Mouse (Mus musculus) hindbrain, embryonic 16.5 days (tissue): ENCODE measurements around the gene Zranb3. TPM values are rescaled to one million over a fixed set of nuclear protein-coding genes. Genes with fewer than 3 reads are reported as not detected.

Source experiments
- ATAC-seq: fragments of 200-750 bp; cut with Nextera tagmentation; 2 replicates; pipeline ENCODE4 v1.8.0; 2017; ENCODE audit warnings: moderate TSS enrichment, moderate library complexity
- H3K27ac ChIP-seq: fragments of 300-500 bp; sonication (generic); 2 replicates; pipeline ENCODE4 v1.5.1; 2014; ENCODE audit warnings: low read depth, mild to moderate bottlenecking, control low read depth, low read length, moderate library complexity
- H3K27me3 ChIP-seq: fragments of 300-500 bp; sonication (generic); replicated peaks from 2 replicates; pipeline ENCODE4 v1.6.1; 2014; ENCODE audit warnings: low read length; ENCODE audit not compliant: control insufficient read depth, insufficient read depth
- H3K36me3 ChIP-seq: fragments of 300-500 bp; sonication (generic); 2 replicates; pipeline ENCODE4 v1.6.1; 2014; ENCODE audit warnings: mild to moderate bottlenecking, low read length, moderate library complexity, mixed read lengths; ENCODE audit not compliant: control insufficient read depth, insufficient read depth
- H3K4me1 ChIP-seq: fragments of 300-500 bp; sonication (generic); 2 replicates; pipeline ENCODE4 v1.6.1; 2014; ENCODE audit warnings: low read depth, low read length; ENCODE audit not compliant: control insufficient read depth, insufficient read depth
- H3K4me2 ChIP-seq: fragments of 300-500 bp; sonication (generic); 2 replicates; pipeline ENCODE4 v1.6.1; 2014; ENCODE audit warnings: mild to moderate bottlenecking, low read length, control low read depth, moderate library complexity
- H3K4me3 ChIP-seq: fragments of 300-500 bp; sonication (generic); 2 replicates; pipeline ENCODE4 v1.5.1; 2014; ENCODE audit warnings: mild to moderate bottlenecking, low read length, control low read depth, moderate library complexity
- H3K9ac ChIP-seq: fragments of 300-500 bp; sonication (generic); 2 replicates; pipeline ENCODE4 v1.6.1; 2014; ENCODE audit warnings: low read depth, mild to moderate bottlenecking, control low read depth, low read length, moderate library complexity
- H3K9me3 ChIP-seq: fragments of 300-500 bp; sonication (generic); 2 replicates; pipeline ENCODE4 v1.6.1; 2014; ENCODE audit warnings: mild to moderate bottlenecking, low read length, moderate library complexity; ENCODE audit not compliant: control insufficient read depth
- WGBS: fragments of 180-500 bp; shearing (Covaris S2); extraction: QIAGEN DNeasy Blood & Tissue Kit; methylation state at CpG from one replicate; pipeline ENCODE4 v1.1.7; 2014; 5-methylcytosine and 5-hydroxymethylcytosine counted together
- polyA plus RNA-seq: library from polyadenylated mRNA; unstranded; fragments of >200 nt; fragmentation: Nextera tagmentation; extraction: Ambion mirVana; gene quantifications from 2 replicates; pipeline ENCODE4 v1.2.1, GENCODE M21; 2015

Gene Zranb3
- polyA plus RNA-seq, 1 experiment from 2014 or later = 3.3 TPM

DNA sequence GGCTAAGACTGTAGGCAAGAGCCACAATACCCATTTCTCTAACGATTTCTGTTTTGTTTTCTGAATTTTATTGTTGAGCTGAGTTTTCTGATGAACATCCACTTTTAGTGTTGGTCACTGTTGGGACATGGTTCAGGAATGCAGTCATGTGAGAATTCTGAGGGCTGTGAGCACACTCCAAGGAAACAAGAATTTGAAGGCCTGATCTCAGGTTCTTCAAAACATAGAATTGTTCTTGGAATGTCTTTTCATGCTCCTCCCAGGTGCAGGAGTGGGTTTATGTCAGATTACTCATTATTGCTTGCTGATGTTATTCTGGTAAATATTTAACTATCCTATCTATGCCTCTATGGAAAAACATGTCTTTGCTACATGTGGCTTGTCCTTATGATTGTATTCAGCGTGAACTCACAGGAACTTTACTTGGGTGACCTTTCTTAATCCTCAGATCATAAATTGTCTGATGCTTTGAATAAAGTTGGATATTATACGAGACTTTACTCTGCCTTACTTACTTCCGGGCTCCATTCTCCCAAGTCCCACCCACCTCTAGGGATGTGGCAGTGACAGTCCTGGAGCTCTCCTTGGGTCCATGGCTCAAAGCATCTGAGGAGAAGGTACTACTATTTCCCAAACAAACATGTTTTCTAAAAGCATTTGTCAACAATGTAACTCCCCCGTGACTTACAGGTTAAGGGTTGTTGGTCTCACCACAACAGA lies 119.4 kb downstream of the Zranb3 start:
- no peaks in the 10 kb centered on the region for H3K9me3 ChIP-seq
- no peaks in the 10 kb centered on the region for H3K27me3 ChIP-seq
- no peak overlapping the region for H3K4me3 ChIP-seq
- no peak overlapping the region for H3K9ac ChIP-seq
- 89% methylated on average over 5 of the region's 5 CpGs for WGBS
- no peaks in the 10 kb centered on the region for H3K36me3 ChIP-seq
- H3K27ac ChIP-seq = no peak overlapping the region
- H3K4me2 ChIP-seq = no peak overlapping the region
- no peaks in the 10 kb centered on the region for H3K4me1 ChIP-seq
- ATAC-seq = no peak

DNA sequence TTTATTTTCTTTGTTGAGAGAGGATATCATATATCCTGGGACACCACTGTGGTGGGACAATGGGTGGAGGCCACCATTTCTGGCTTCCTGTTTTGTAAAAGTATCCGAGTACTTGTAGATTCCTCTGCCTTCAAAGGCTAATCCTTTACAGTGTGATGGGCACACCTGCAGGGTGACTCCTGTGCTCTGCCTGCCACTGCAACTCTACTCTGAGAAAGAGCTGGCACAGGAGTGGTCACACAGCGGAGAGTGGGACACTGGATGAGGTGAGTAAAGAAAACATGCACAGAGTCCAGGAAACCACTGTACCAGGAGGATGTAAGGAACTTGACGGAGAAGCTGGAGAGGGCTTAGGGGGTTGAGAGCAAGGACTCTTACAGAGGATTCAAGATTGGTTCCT lies 120.6 kb downstream of the Zranb3 start:
- Histone ChIP-seq H3K36me3 (no peaks in the 10 kb centered on the region), H3K27me3 (no peaks in the 10 kb centered on the region), H3K4me1 (no peaks in the 10 kb centered on the region), H3K9ac (no peak overlapping the region), H3K4me2 (no peak overlapping the region), H3K4me3 (no peak overlapping the region), H3K9me3 (no peaks in the 10 kb centered on the region), H3K27ac (no peak overlapping the region)
- WGBS = 91% methylated on average over 3 of the region's 3 CpGs
- ATAC-seq = no peak

DNA sequence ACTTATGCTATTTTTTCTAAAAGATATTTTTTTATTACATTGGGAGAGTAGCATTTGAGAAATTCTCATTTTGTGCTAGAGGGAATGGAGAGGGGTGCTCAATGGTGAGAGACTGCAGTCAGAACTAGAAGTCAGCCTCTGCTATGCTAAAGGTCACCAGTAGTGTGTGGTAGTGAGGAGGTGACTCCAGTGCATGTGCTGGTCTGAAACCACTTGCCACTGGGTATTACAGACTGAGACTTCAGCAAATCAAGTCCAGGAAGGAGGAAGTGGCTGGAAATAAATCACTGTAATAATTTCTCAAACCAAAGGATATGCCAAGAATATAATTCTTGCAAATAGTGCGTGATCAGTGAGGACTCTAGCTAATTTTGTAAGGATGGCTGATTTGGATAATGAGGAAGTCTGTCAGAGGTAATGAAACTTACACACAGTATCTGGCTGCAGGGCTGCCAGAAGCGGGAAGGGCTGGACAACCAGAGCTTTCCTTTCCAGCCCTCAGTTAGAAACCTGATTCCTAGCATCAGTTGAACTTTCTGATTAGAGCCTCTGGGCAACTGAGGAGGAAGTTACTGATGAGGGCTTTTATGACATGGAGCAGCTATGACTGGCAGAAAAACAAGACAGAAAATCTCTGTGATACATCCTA lies 121.8 kb downstream of the Zranb3 start:
- Histone ChIP-seq H3K36me3 (no peaks in the 10 kb centered on the region), H3K9ac (no peak overlapping the region), H3K4me1 (no peaks in the 10 kb centered on the region), H3K4me2 (no peak overlapping the region), H3K27me3 (no peaks in the 10 kb centered on the region), H3K9me3 (no peaks in the 10 kb centered on the region), H3K4me3 (no peak overlapping the region), H3K27ac (no peak overlapping the region)
- peak; percentile 48; the same call in 1 of the 2 replicates for ATAC-seq
- 65% methylated on average over 2 of the region's 2 CpGs for WGBS

DNA sequence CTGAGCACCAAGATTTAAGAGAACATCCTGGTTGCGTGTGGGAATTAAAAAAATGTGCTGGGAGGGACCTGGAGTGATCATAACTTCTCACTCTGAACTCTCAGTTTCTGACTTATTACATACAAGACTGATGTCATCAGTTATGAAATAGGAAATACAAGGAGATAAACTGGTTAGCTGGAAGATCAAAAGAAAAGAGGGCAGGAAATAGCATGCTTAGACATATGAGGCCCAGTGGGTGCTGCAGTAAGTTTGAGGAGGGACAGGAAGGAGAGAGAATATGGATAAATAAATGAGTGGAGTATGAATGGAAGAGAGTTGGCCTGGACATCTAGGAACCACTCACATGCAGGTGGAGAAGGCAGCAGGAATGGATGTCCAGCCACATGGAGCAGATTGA lies 124.7 kb downstream of the Zranb3 start:
- H3K4me1 ChIP-seq = no peaks in the 10 kb centered on the region
- H3K27me3 ChIP-seq = no peaks in the 10 kb centered on the region
- H3K27ac ChIP-seq = no peak overlapping the region
- H3K36me3 ChIP-seq = no peaks in the 10 kb centered on the region
- no peak overlapping the region for H3K4me2 ChIP-seq
- no peak for ATAC-seq
- H3K4me3 ChIP-seq = no peak overlapping the region
- no peak overlapping the region for H3K9ac ChIP-seq
- WGBS = 93% methylated on average over 1 of the region's 1 CpGs
- no peaks in the 10 kb centered on the region for H3K9me3 ChIP-seq

DNA sequence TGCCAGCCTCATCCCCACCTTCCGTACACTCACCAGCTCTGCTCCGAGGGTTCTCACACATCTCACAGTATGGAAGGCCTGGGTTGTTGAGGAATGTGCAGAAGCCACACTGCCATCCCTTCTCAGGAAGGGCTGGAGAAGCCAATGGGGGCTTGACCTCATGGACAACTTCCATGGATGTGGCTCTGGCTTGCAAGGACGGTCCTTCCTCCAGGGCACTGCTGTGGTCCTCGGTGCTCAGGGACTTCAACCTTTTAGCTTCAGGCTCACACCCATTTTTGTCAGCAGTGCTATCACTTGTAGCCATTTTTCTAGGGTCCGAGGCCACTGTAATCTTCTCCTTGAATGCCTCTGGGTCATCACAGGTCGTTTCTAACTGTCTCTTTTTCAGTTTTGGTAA lies 126.7 kb downstream of the Zranb3 start:
- no peaks in the 10 kb centered on the region for H3K4me1 ChIP-seq
- 87% methylated on average over 6 of the region's 6 CpGs for WGBS
- H3K9me3 ChIP-seq = no peaks in the 10 kb centered on the region
- peak; percentile 42 for ATAC-seq
- no peak overlapping the region for H3K4me2 ChIP-seq
- no peaks in the 10 kb centered on the region for H3K27me3 ChIP-seq
- no peak overlapping the region for H3K27ac ChIP-seq
- H3K4me3 ChIP-seq = no peak overlapping the region
- no peaks in the 10 kb centered on the region for H3K36me3 ChIP-seq
- no peak overlapping the region for H3K9ac ChIP-seq

DNA sequence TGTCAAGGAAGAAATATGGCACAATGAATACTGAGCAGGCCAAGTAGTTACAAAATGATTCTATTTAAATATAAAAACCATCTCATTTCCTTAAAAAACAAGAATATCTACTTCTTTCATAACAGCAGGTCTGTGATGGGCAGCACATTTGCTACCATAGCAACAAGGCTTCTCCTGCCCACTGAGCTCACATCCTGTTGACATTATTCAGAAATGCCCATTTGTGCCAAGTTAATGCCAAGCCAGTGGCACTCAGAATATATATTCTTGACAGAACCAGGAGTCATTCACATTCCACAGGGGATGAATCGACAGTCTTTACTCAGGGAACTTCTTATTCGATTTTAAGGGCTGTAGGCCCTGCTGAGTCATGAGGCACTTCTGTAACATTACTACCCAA lies 127.2 kb downstream of the Zranb3 start:
- Histone ChIP-seq H3K4me1 (no peaks in the 10 kb centered on the region), H3K4me2 (no peak overlapping the region), H3K36me3 (no peaks in the 10 kb centered on the region), H3K27ac (no peak overlapping the region), H3K9ac (no peak overlapping the region), H3K9me3 (no peaks in the 10 kb centered on the region), H3K4me3 (no peak overlapping the region), H3K27me3 (no peaks in the 10 kb centered on the region)
- peak; percentile 61; the same call in 1 of the 2 replicates for ATAC-seq
- WGBS = 83% methylated on average over 2 of the region's 2 CpGs

DNA sequence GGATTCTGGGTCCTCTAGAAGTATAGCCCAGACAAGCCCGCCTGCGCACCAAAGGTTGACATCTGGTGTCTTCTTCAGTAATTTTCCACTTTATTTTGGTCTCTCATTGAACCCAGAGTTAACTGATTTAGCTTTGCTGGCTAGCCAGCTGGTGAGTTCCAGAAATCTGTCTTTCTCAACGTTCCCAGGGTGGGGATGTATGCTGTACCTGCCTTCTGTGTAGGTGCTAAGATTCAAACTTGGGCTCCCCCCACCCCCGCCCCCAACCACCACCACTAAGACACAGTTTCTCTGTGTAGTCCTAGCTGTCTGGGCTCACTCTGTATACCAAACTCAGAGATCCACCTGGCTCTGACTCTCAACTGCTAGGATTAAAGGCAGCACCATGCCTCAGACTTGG lies 128.8 kb downstream of the Zranb3 start:
- no peaks in the 10 kb centered on the region for H3K27me3 ChIP-seq
- no peak overlapping the region for H3K27ac ChIP-seq
- H3K9ac ChIP-seq = no peak overlapping the region
- 93% methylated on average over 4 of the region's 4 CpGs for WGBS
- H3K36me3 ChIP-seq = no peaks in the 10 kb centered on the region
- no peak overlapping the region for H3K4me2 ChIP-seq
- H3K4me3 ChIP-seq = no peak overlapping the region
- no peaks in the 10 kb centered on the region for H3K9me3 ChIP-seq
- no peak for ATAC-seq
- H3K4me1 ChIP-seq = no peaks in the 10 kb centered on the region

DNA sequence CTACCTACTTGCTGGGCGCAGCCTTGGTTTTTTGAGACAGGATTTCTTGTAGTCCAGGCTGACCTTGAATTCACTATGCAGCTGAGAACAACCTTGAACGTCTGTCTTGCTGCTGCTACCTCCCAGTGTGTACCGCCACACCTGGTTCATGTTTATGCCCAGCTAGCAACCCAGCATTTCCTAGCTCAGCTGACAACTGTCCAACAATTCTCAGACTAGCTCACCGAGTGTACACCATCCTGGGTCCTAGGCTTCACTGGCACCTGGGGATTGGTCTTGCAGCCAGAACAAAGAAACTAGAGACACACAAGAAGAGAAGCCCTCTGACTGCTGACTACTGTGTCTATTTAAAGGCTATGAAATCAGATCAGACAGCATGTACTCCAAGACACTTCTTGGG lies 132.0 kb downstream of the Zranb3 start:
- Histone ChIP-seq H3K4me3 (no peak overlapping the region), H3K9ac (no peak overlapping the region), H3K27ac (no peak overlapping the region), H3K4me1 (no peaks in the 10 kb centered on the region), H3K27me3 (no peaks in the 10 kb centered on the region), H3K36me3 (no peaks in the 10 kb centered on the region), H3K4me2 (no peak overlapping the region), H3K9me3 (no peaks in the 10 kb centered on the region)
- no peak for ATAC-seq
- WGBS = 91% methylated on average over 4 of the region's 4 CpGs

DNA sequence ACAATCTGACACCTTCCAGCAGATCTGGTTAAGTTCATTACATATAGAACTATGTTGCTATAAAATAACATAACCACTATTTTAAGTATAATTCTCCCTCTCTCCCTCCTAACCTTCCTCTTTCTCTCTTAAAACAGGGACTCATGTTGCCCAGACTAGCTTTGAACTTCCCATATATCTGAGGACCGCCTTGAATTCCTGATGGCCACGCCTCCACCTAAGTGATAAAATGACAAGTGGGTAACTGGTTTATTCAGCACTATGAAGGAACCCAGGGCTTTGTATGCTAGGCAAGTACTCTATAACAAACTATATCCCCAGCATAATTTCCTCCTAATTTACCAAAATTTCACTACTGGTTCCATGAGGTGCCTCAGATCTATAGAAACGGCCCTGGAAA lies 139.5 kb downstream of the Zranb3 start:
- Histone ChIP-seq H3K4me3 (no peak overlapping the region), H3K4me1 (peaks cover 7% of the 10 kb centered on the region), H3K36me3 (no peaks in the 10 kb centered on the region), H3K9me3 (no peaks in the 10 kb centered on the region), H3K9ac (no peak overlapping the region), H3K27me3 (no peaks in the 10 kb centered on the region), H3K27ac (no peak overlapping the region), H3K4me2 (no peak overlapping the region)
- WGBS = 93% methylated on average over 3 of the region's 3 CpGs
- ATAC-seq = no peak
